Mouse (Mus musculus) gastrocnemius, adult 18-20 months (tissue): ENCODE measurements around the gene Scgb1a1. TPM values are rescaled to one million over a fixed set of nuclear protein-coding genes. Genes with fewer than 3 reads are reported as not detected.
"Not testable (repeated sequence)": the region's sequence is repeated elsewhere in the genome, so short reads cannot be mapped to it uniquely, and the experiment has no call there.

Experiments used
- DNase-seq: peaks from one replicate; pipeline ENCODE4 v3.0.0; 2021; ENCODE audit warnings: low spot score
- total RNA-seq, 2 experiments: library from RNA; stranded (reverse); gene quantifications; 2 replicates each; pipeline ENCODE4 v1.2.3; 2021

Gene Scgb1a1
- total RNA-seq, 2 experiments from 2014 or later = not detected

GRCm38 (mm10) chr19:9100297-9101061, 12.7 kb upstream of the Scgb1a1 start:
- no peak for DNase-seq

- DNase-seq = no peak
These were observed 12.0 kb upstream of the Scgb1a1 start for GRCm38 (mm10) chr19:9099751-9100150.

GRCm38 (mm10) chr19:9097441-9097840, 9.7 kb upstream of the Scgb1a1 start:
- no peak for DNase-seq

GRCm38 (mm10) chr19:9095111-9095510, 7.4 kb upstream of the Scgb1a1 start:
- DNase-seq = no peak

- no peak for DNase-seq
These were observed 3.0 kb upstream of the Scgb1a1 start for GRCm38 (mm10) chr19:9090709-9091108.

GRCm38 (mm10) chr19:9090191-9090590, 2.4 kb upstream of the Scgb1a1 start:
- no peak for DNase-seq

GRCm38 (mm10) chr19:9083892-9084291, 3.9 kb downstream of the Scgb1a1 start:
- DNase-seq = not testable (repeated sequence)

- DNase-seq = no peak
These were observed 4.8 kb downstream of the Scgb1a1 start for GRCm38 (mm10) chr19:9083010-9083355.

GRCm38 (mm10) chr19:9082191-9083009, 5.4 kb downstream of the Scgb1a1 start:
- peak; percentile 88 for DNase-seq

GRCm38 (mm10) chr19:9081311-9082190, 6.2 kb downstream of the Scgb1a1 start:
- DNase-seq = no peak

GRCm38 (mm10) chr19:9079916-9080315, 7.8 kb downstream of the Scgb1a1 start:
- DNase-seq = no peak

GRCm38 (mm10) chr19:9076982-9077660, 10.6 kb downstream of the Scgb1a1 start:
- DNase-seq = no peak

- DNase-seq = no peak
These were observed 11.7 kb downstream of the Scgb1a1 start for GRCm38 (mm10) chr19:9076035-9076434.

GRCm38 (mm10) chr19:9075558-9075957, 12.2 kb downstream of the Scgb1a1 start:
- no peak for DNase-seq

GRCm38 (mm10) chr19:9074424-9074823, 13.3 kb downstream of the Scgb1a1 start:
- no peak for DNase-seq

GRCm38 (mm10) chr19:9073776-9074411, 13.9 kb downstream of the Scgb1a1 start:
- peak; percentile 29 for DNase-seq

GRCm38 (mm10) chr19:9072157-9072530, 15.6 kb downstream of the Scgb1a1 start:
- no peak for DNase-seq

GRCm38 (mm10) chr19:9071456-9072156, 16.2 kb downstream of the Scgb1a1 start:
- peak; percentile 70 for DNase-seq

GRCm38 (mm10) chr19:9070316-9070715, 17.4 kb downstream of the Scgb1a1 start:
- no peak for DNase-seq

- DNase-seq = no peak
These were observed 18.0 kb downstream of the Scgb1a1 start for GRCm38 (mm10) chr19:9069687-9070307.
